Mouse (Mus musculus) bone marrow, adult 2 months (tissue): ENCODE data around the gene Barx1.

Experiments used
- CTCF ChIP-seq: fragments of 200-500 bp; IDR thresholded peaks from 2 replicates; pipeline ENCODE4 v1.5.1; 2011; ENCODE audit warnings: low read length, control low read depth; ENCODE audit not compliant: control insufficient read depth, insufficient read depth
- POLR2A ChIP-seq: fragments of 200-500 bp; IDR thresholded peaks from 2 replicates; pipeline ENCODE4 v1.6.1; 2011; ENCODE audit warnings: low read depth, mild to moderate bottlenecking, control low read depth, low read length, borderline replicate concordance; ENCODE audit not compliant: control insufficient read depth

- no peak for TF ChIP-seq POLR2A
- TF ChIP-seq CTCF, result 0 out of 2 replicates have a peak, but pooled peaks have one; percentile 8
These were observed 12.2 kb upstream of the Barx1 start for GRCm38 (mm10) chr13:48650615-48651014.
